Mouse (Mus musculus) thymus, postnatal 0 days (tissue): Measurements from ENCODE around the gene Pafah1b1. TPM values are rescaled to one million over a fixed set of nuclear protein-coding genes. Genes with fewer than 3 reads are reported as not detected.

Source experiments
- DNase-seq: peaks from one replicate; pipeline ENCODE4 v3.0.0-alpha.2; 2015; ENCODE audit warnings: low spot score
- polyA plus RNA-seq: library from polyadenylated mRNA; unstranded; fragments of >200 nt; fragmentation: Nextera tagmentation; extraction: Ambion mirVana; gene quantifications from 2 replicates; pipeline ENCODE4 v1.2.1, GENCODE M21; 2015

Pafah1b1 gene
- polyA plus RNA-seq, 1 experiment from 2014 or later, result 110 TPM

DNA sequence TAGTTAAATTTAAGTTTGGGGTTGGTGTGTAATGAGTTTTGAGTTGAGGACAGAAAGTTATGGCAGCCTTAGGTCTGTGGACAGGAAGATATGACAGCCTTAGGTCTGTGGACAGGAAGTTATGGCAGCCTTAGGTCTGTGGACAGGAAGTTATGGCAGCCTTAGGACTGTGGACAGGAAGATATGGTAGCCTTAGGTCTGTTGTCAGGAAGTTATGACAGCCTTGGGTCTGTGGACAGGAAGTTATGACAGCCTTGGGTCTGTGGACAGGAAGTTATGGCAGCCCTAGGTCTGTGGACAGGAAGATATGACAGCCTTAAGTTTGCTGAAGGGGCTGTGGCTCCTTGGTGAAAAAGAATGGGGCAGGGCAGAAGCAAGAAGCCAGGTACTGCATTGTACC, 99.1 kb downstream of the Pafah1b1 start:
- no peak for DNase-seq

Other genes with a start within 250 kb of the Pafah1b1 start
- gene Rap1gap2, start 113.8 kb downstream of the Pafah1b1 start, polyA plus RNA-seq, result 3.5 and 3.8 TPM in 2 replicates
- gene Ccdc92b, start 105.1 kb downstream of the Pafah1b1 start, polyA plus RNA-seq, result 0.06 and 0.10 TPM in 2 replicates
- gene Cluh, start 75.2 kb downstream of the Pafah1b1 start, polyA plus RNA-seq, result 11.3 and 11.5 TPM in 2 replicates
- gene Mettl16, start 46.2 kb upstream of the Pafah1b1 start, polyA plus RNA-seq, result 30.3 and 34.3 TPM in 2 replicates
- gene Mnt, start 106.2 kb upstream of the Pafah1b1 start, polyA plus RNA-seq, result 4.9 and 5.8 TPM in 2 replicates
- 2.2 and 3.1 TPM in 2 replicates for gene Sgsm2, start 172.4 kb upstream of the Pafah1b1 start, polyA plus RNA-seq
- gene Tsr1, start 173.4 kb upstream of the Pafah1b1 start, polyA plus RNA-seq, result 39.5 and 41.4 TPM in 2 replicates
- 14.4 and 15.8 TPM in 2 replicates for gene Smg6, start 201.2 kb upstream of the Pafah1b1 start, polyA plus RNA-seq
- gene Srr, start 201.3 kb upstream of the Pafah1b1 start, polyA plus RNA-seq, result 9.7 and 12.5 TPM in 2 replicates